Mouse (Mus musculus) retina, postnatal 1 day (tissue): ENCODE measurements around the gene Cers5.
"Not testable (repeated sequence)": the region's sequence is repeated elsewhere in the genome, so short reads cannot be mapped to it uniquely, and the experiment has no call there.

Experiments
- DNase-seq: peaks from one replicate; pipeline ENCODE4 v3.0.0-alpha.2; 2012

Gene Cers5

DNA sequence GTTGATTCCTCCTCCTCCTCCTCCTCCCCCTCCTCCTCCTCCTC lies at the start of gene Cers5:
Gene Cers5 (minus strand): TSS at position 5 of the 44 bp plus-strand sequence.
- not testable (repeated sequence) for DNase-seq

- DNase-seq, result no peak
These were observed 47.1 kb upstream of the Cers5 start for GRCm38 (mm10) chr15:99819621-99820279.

- DNase-seq, result no peak
These were observed 46.4 kb upstream of the Cers5 start for GRCm38 (mm10) chr15:99819109-99819440.

- DNase-seq, result no peak
These were observed 45.8 kb upstream of the Cers5 start for GRCm38 (mm10) chr15:99818321-99819108.

GRCm38 (mm10) chr15:99817343-99818235 lies 44.9 kb upstream of the Cers5 start:
- no peak for DNase-seq

DNA sequence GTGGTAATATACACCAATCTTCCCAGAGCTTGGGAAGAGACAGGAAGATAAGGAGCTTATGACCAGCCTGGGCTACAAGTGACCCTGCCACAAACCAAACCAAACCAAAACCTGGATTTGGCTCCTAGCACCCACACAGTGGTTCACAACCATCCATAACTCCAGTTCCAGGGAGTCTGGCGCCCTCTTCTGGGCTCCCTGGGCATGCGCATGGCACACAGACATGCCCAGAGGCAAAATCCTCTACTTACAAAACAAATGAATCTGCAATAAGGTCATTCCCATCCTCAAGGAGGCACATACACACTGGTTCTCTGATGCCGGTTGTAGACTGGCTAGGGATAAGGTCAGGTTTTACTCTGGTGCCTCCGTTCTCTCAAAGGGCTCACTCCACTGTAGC lies 43.3 kb upstream of the Cers5 start:
- DNase-seq, result no peak

DNA sequence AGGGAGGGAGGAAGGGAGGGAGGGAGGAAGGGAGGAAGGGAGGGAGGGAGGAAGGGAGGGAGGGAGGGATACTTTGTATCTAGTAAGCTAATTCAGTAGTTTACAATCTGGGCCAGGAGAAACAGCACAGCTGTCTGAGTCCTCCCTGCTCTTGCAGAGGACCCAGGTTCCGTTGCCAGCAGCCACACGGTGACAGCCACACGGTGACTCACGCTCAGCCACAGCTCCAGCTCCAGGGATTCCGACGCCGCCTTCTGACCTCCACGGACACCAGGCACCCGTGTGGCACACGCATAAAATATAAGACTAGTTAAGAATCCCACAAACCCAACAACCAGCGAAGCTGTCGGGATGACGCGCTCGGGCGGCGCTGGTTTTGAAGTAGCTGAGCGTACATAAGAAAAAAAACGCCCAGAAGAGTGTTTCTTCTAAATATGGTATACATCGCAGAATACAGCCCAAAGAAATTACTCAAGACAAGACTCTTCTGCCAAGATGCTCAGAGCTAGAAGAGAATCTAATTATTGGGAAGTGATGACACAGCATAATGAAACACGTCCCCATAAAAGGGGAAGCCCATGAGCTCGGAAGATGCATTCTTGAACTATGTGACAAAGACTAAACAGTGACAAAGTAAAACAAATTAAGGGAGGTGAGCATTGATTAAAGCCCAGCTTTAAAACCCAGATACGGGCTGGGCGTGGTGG lies 42.0 kb upstream of the Cers5 start:
- DNase-seq, result no peak

- DNase-seq, result no peak
These were observed 41.0 kb upstream of the Cers5 start for GRCm38 (mm10) chr15:99813639-99814038.

DNA sequence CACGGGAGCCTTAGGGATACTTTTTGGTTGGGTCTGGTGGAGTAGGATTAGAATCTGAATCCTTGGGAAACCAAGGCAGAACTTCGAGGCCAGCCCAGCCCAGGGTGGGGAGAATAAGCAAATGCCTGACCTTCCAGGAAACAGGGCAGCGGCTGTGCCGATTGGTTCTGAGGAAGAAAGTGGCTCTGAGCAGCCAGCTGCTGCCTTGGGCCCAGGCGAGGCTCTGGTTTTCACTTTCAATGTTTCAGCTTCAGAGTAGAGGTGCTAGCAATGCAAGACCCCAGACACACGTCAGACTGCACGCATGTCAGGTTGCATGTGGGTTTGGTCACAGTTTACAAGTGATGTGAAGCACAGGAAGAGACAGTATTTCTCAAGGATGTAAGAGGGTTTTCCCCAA lies 39.4 kb upstream of the Cers5 start:
- DNase-seq, result no peak

DNA sequence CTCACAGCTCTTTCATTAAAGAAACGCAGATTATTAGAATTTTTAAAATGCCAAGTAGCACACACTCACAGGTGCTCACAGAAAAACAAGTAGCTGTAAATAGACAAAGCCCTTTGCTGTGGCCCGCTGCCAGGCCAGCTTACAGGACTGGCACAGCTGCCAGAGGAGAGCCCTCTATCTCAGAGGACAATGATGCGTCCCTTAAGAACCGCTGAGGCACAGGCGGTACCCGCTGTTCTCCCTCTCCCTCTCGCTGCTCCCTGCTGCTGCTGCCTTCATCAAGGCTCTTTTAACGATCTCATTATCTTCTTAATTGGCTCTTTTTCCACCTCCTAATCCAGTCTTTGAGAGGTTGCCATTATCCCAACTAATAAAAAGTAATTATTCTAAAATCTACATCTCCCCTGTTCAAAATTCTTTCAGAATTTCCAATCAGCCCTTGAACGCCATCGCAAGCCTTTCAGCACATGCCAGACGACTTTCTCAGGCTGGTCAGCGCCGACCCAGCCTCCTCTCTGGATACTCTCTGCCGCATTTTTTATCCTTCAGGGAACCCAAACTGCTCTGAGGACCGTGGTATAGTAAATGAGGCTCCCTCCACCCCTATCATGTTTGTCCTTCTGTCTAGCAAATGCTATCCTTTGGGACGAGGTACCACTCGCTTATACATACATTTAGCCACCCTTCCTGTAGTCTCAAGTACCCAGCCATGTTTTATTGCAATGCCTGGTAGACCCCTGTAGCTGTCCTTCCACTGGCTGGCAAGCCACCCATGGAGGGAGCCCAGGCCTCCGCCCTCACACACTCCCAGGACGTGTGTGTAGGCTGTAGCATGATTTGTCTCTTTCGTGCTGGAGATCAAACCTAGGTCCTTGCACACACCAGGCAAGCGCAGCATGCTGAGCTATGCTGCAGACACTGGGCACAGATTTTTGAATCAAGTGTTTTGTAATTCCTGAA lies 35.4 kb upstream of the Cers5 start:
- peak; percentile 92 for DNase-seq

GRCm38 (mm10) chr15:99806171-99806570 lies 33.5 kb upstream of the Cers5 start:
- peak; percentile 61 for DNase-seq

GRCm38 (mm10) chr15:99805673-99806072 lies 33.0 kb upstream of the Cers5 start:
- DNase-seq, result no peak

DNA sequence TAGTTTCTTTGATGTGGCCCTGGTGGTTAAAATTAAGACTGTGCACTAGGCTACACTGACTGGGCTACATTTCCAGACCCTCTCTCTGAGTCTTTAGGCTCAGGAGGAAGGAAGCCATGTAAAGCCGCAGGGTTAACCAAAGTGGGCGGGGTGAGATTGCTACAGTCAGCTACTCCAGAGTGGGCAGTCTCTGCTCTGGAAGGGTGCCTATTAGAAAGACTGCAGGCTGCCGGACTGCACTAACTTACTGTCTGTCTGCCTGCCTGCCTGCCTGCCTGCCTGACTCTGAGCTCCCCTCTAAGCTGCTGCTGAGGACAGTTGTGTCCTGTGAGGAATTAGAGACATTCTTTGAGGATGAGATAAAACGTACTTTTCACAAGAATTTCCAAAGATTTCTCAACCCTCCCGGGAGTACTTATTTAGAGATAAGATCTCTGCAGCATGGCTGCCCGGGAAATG lies 30.5 kb upstream of the Cers5 start:
- peak; percentile 27 for DNase-seq

DNA sequence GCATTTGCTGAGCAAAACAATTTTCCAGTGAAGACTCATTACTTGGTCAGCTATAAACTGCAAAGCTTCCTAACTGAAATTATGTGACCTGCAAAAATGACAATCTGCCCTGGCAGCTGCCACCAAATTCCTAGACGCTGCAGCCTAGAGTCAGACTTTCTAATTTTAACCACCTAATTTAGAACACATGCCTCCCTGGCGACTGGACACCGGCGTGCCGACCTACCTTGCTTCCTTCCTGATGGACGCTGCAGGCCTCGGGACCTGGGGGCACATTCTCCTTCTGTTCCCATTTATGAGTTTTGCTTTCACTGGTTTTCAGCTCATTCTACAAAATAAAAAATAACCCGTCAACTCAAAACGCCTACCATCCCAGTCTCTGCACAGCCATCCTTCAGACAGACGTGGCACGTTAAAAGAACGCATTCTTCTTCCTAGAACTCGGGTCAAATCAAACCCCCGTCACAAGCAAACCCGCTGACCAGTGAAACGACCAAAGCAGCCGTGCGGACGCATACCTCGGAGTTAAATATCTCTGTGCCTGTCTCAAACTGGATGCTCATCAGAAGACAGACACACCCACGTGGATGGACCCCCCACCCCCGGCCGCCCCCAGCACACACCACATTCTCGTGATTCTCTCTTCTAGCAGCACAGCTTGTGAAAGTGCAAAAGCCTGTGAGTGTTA lies 29.3 kb upstream of the Cers5 start:
- DNase-seq, result no peak

DNA sequence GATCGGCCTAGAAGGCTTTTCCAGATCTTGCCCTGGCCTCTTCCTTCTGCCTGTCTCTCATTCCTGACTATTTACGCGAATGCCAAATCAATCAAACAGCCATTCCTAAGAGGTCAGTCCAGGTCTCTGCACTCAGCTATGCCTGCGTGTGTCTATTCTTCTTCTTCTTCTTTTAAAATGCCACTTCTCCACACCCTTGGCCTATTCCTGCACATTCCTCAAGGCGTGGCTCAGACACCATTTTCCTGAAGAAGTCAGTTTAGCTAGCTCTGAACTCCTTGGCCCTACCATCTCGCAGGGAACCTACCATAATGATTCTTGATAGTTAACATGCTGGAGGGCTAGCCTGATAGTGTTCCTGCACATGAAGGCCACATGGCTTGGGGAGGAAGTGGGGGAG lies 27.0 kb upstream of the Cers5 start:
- no peak for DNase-seq

DNA sequence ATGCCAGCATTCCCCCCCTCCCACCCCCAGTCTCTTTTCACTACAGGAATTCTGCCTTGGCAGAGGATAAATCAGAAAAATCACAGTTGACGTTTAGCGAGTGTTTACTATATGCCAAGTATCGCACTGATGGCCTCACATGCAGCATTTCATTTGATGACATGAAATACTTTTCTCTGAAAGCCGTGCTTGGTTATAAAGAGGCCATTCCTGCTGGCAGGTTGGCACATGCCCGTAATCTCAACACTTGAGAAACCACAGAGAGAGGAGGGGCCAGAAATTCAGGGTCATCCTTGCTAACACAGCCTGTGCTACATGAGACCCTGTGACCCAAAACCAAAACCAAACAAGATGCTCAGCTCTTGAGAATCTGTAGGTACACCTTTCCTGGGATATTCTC lies 25.2 kb upstream of the Cers5 start:
- DNase-seq, result no peak

- DNase-seq, result no peak
These were observed 24.1 kb upstream of the Cers5 start for GRCm38 (mm10) chr15:99796735-99797134.

DNA sequence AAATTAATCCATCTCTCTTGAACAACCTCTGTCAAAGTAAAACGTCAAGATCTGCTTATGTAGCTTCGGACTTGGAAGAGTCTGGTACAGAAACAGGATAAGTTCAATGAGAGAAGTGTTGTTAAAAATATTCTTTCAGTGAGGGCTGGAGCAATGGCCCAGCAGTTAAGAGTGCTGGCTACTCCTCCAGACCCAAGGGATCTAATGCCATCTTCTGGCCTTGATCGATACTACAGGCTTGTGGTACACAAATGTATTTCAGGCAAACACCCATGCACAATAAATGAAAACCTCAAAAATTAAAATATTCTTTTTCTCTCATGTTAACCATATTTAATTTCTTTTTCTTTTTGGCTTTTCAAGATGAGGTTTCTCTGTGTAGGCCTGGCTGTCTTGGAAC lies 23.4 kb upstream of the Cers5 start:
- peak; percentile 30 for DNase-seq

DNA sequence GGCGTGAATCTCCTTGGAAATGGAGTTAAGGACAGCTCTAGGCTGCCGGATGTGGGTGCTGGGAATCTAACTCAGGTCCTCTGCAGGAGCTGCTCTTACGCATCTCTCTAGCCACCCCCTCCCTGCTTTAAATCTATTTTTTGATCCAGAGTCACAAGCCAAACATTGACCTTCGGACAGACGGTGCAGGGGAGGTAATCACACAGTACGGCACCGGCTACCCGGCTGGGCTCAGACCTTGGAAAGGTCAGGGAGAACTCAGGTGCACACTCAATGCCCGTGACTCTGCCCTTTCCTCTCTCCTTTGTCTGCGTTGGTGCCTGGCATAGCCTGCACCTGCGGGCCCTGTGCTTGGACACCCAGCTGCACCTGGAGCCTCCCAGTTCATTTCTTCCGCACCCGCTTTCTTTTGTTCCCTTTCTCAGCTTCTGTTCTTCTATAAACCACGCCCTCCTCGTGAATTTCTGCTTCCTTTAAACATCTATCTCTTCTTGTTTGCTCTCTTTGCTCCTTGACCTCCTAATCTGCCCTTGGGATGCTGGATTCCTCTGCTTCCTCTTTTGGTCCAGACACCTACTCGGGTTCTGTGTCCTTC lies 19.6 kb upstream of the Cers5 start:
- no peak for DNase-seq

DNA sequence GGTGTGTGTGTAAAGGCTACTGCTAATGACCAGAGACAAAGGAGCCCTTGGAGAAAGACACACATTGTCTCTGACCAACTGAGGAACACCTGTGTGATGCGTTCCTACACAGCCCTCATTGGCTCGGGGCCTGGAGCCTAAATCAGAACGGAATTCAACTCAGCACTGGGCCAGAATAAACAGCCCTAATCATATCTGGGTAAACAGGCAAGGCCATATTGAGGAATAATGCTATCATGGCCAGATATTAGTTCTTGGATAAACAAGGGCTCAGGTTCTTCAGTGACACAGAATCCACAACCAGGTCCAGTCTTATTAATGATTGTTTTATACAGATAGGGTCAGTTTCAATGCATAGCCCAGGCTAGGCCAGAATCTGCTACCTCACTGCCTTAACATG lies 18.3 kb upstream of the Cers5 start:
- DNase-seq, result no peak

DNA sequence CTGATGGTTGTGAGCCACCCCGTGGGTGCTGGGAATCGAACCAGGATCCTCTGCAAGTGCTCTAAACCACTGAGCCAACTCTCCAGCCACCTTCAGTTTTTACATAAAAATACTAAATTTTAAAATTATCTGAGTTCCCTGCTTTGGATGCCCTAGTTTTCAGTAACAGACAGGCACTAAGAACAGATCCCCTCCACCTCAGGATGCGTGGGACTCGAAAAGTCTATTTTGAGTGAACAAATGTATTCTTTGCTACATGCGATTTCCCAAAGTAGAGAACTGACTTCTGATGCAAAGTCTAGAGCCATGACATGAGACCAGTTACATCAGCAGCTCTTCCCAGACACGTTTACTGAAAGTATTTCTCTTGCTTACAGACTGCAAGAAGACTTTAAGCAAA lies 17.8 kb upstream of the Cers5 start:
- no peak for DNase-seq
